In genomic region chr6:129176621-129177020, GRCm38 (mm10) we compare ENCODE assay signal across 33 mouse cellular contexts. TPM values are rescaled to one million over a fixed set of nuclear protein-coding genes. Genes with fewer than 3 reads are reported as not detected.
"Had no signal": no experiment of that assay in that cellular context is flagged by ENCODE, and none has a peak within 500 bp of the region (broad histone marks: within the 10 kb centered on the region; RNA-seq: fewer than 3 reads in every experiment).

No protein-coding gene starts in this region.

- H3K36me3 ChIP-seq: limb, embryonic 10.5 days; limb, embryonic 12.5 days; limb, embryonic 13.5 days; limb, embryonic 15.5 days; liver, embryonic 13.5 days; liver, embryonic 15.5 days; lung, embryonic 15.5 days; midbrain, embryonic 10.5 days; midbrain, embryonic 12.5 days; midbrain, embryonic 13.5 days; midbrain, embryonic 15.5 days; neural tube, embryonic 12.5 days had no signal

- H3K27me3 ChIP-seq: limb, embryonic 12.5 days; limb, embryonic 13.5 days; limb, embryonic 15.5 days; liver, embryonic 13.5 days; liver, embryonic 15.5 days; lung, embryonic 15.5 days; megakaryocyte, embryonic 14.5 days; midbrain, embryonic 12.5 days; midbrain, embryonic 13.5 days; midbrain, embryonic 15.5 days; neural tube, embryonic 12.5 days had no signal

- H3K4me1 ChIP-seq: limb, embryonic 12.5 days; limb, embryonic 15.5 days; liver, embryonic 13.5 days; lung, embryonic 15.5 days; neural tube, embryonic 12.5 days had no signal

- DNase-seq: left cerebral cortex, postnatal 4 days; liver; liver, embryonic 13.5 days; lung, adult 18-20 months; lung, adult 2 months; lung, embryonic 14.5 days; lung, postnatal 10 days; lung, postnatal 14 days; lung, postnatal 36 days; lung, postnatal 4 days; midbrain, embryonic 14.5 days had no signal

- H3K4me3 ChIP-seq: left cerebral cortex, adult 2 months; limb, embryonic 10.5 days; limb, embryonic 12.5 days; limb, embryonic 13.5 days; limb, embryonic 15.5 days; liver, embryonic 13.5 days; liver, embryonic 15.5 days; lung, embryonic 15.5 days; megakaryocyte, embryonic 14.5 days; midbrain, embryonic 10.5 days; midbrain, embryonic 12.5 days; midbrain, embryonic 13.5 days; midbrain, embryonic 15.5 days; myocyte; neural tube, embryonic 12.5 days had no signal

- H3K4me2 ChIP-seq: limb, embryonic 12.5 days; limb, embryonic 13.5 days; limb, embryonic 15.5 days; liver, embryonic 13.5 days; liver, embryonic 15.5 days; lung, embryonic 14.5 days; lung, embryonic 15.5 days; midbrain, embryonic 11.5 days; midbrain, embryonic 12.5 days; midbrain, embryonic 13.5 days; midbrain, embryonic 15.5 days; neural tube, embryonic 12.5 days had no signal

- H3K9me3 ChIP-seq: limb, embryonic 10.5 days; limb, embryonic 12.5 days; limb, embryonic 13.5 days; limb, embryonic 15.5 days; liver, embryonic 13.5 days; liver, embryonic 15.5 days; lung, embryonic 15.5 days; megakaryocyte, embryonic 14.5 days; midbrain, embryonic 10.5 days; midbrain, embryonic 12.5 days; midbrain, embryonic 13.5 days; midbrain, embryonic 15.5 days; neural tube, embryonic 12.5 days had no signal

- ATAC-seq: lung, postnatal 0 days; midbrain, embryonic 13.5 days; midbrain, embryonic 15.5 days; midbrain, embryonic 16.5 days had no signal

- H3K27ac ChIP-seq: left cerebral cortex, adult 2 months; limb, embryonic 10.5 days; limb, embryonic 12.5 days; limb, embryonic 13.5 days; limb, embryonic 15.5 days; liver, embryonic 14.5 days; lung, embryonic 15.5 days; macrophage; midbrain, embryonic 10.5 days; midbrain, embryonic 12.5 days; midbrain, embryonic 13.5 days; midbrain, embryonic 15.5 days; neural tube, embryonic 12.5 days had no signal

- H3K9ac ChIP-seq: limb, embryonic 12.5 days; limb, embryonic 13.5 days; limb, embryonic 15.5 days; liver, embryonic 13.5 days; liver, embryonic 14.5 days; liver, embryonic 15.5 days; lung, embryonic 14.5 days; lung, embryonic 15.5 days; midbrain, embryonic 12.5 days; midbrain, embryonic 13.5 days; midbrain, embryonic 15.5 days; neural tube, embryonic 12.5 days had no signal

RNA-seq across cellular contexts. Expression of gene Clec2d, which starts 3.8 kb away (rescaled TPM):
- polyA plus RNA-seq: limb, embryonic 10.5 days; limb, embryonic 11.5 days; limb, embryonic 13.5 days; midbrain, embryonic 10.5 days; midbrain, embryonic 11.5 days; midbrain, embryonic 15.5 days; midbrain, embryonic 16.5 days; midbrain, postnatal 0 days; neural tube, embryonic 11.5 days; neural tube, embryonic 12.5 days had no signal
